Mouse (Mus musculus) midbrain, embryonic 16.5 days (tissue): ENCODE data around the gene Grik5. TPM values are rescaled to one million over a fixed set of nuclear protein-coding genes. Genes with fewer than 3 reads are reported as not detected.

Source experiments
- ATAC-seq: fragments of 200-750 bp; cut with Nextera tagmentation; 2 replicates; pipeline ENCODE4 v1.8.0; 2017; ENCODE audit warnings: moderate TSS enrichment
- H3K27ac ChIP-seq: fragments of 300-500 bp; sonication (generic); 2 replicates; pipeline ENCODE4 v1.5.1; 2014; ENCODE audit warnings: mild to moderate bottlenecking, low read length, mixed read lengths
- H3K27me3 ChIP-seq: fragments of 300-500 bp; sonication (generic); 2 replicates; pipeline ENCODE4 v1.6.1; 2014; ENCODE audit warnings: low read depth, low read length, mixed read lengths; ENCODE audit not compliant: control insufficient read depth, insufficient read depth
- H3K36me3 ChIP-seq: fragments of 300-500 bp; sonication (generic); 2 replicates; pipeline ENCODE4 v1.6.1; 2014; ENCODE audit warnings: mild to moderate bottlenecking, low read length, moderate library complexity, mixed read lengths; ENCODE audit not compliant: control insufficient read depth, insufficient read depth
- H3K4me1 ChIP-seq: fragments of 300-500 bp; sonication (generic); 2 replicates; pipeline ENCODE4 v1.6.1; 2014; ENCODE audit warnings: mild to moderate bottlenecking, low read length, mixed read lengths; ENCODE audit not compliant: control insufficient read depth, insufficient read depth
- H3K4me2 ChIP-seq: fragments of 300-500 bp; sonication (generic); 2 replicates; pipeline ENCODE4 v1.6.1; 2014; ENCODE audit warnings: mild to moderate bottlenecking, low read length, mixed read lengths
- H3K4me3 ChIP-seq: fragments of 300-500 bp; sonication (generic); 2 replicates; pipeline ENCODE4 v1.5.1; 2014; ENCODE audit warnings: low read depth, mild to moderate bottlenecking, low read length, moderate library complexity, mixed read lengths
- H3K9ac ChIP-seq: fragments of 300-500 bp; sonication (generic); 2 replicates; pipeline ENCODE4 v1.6.1; 2014; ENCODE audit warnings: low read depth, low read length, mixed read lengths
- H3K9me3 ChIP-seq: fragments of 300-500 bp; sonication (generic); replicated peaks from 2 replicates; pipeline ENCODE4 v1.6.1; 2014; ENCODE audit warnings: mild to moderate bottlenecking, low read length, mixed read lengths; ENCODE audit not compliant: control insufficient read depth, poor library complexity, severe bottlenecking
- WGBS: fragments of 180-500 bp; shearing (Covaris S2); extraction: QIAGEN DNeasy Blood & Tissue Kit; methylation state at CpG from one replicate; pipeline ENCODE4 v1.1.7; 2014; 5-methylcytosine and 5-hydroxymethylcytosine counted together
- polyA plus RNA-seq: library from polyadenylated mRNA; unstranded; fragments of >200 nt; fragmentation: Nextera tagmentation; extraction: Ambion mirVana; gene quantifications from 2 replicates; pipeline ENCODE4 v1.2.1, GENCODE M21; 2015

Gene Grik5
- polyA plus RNA-seq, 1 experiment from 2014 or later: 14.2 TPM

- Histone ChIP-seq H3K27ac (peak within 1 kb of the TSS; percentile 87), H3K9ac (peak within 1 kb of the TSS; percentile 89), H3K9me3 (no peaks in the 10 kb centered on the region), H3K4me2 (peak within 1 kb of the TSS; percentile 70), H3K4me3 (peak within 1 kb of the TSS; percentile 89), H3K27me3 (no peaks in the 10 kb centered on the region), H3K4me1 (peaks cover 10% of the 10 kb centered on the region), H3K36me3 (peaks cover 5% of the 10 kb centered on the region)
- peak; percentile 93 for ATAC-seq
- WGBS: under 1% methylated on average over 45 of the region's 45 CpGs
Observed at GRCm38 (mm10) chr7:24971972-24972893, 99.9 kb downstream of the Grik5 start, which contains the start of gene Rabac1. Gene Rabac1, minus strand, starts transcription at chr7:24972754.

- 8% methylated on average over 19 of the region's 19 CpGs for WGBS
- H3K9ac ChIP-seq: peak overlapping the region; percentile 89
- no peaks in the 10 kb centered on the region for H3K27me3 ChIP-seq
- peaks cover 5% of the 10 kb centered on the region for H3K36me3 ChIP-seq
- H3K4me1 ChIP-seq: peaks cover 10% of the 10 kb centered on the region
- ATAC-seq: no peak
- H3K4me2 ChIP-seq: peak overlapping the region; percentile 70
- H3K9me3 ChIP-seq: no peaks in the 10 kb centered on the region
- peak overlapping the region; percentile 89 for H3K4me3 ChIP-seq
- H3K27ac ChIP-seq: peak overlapping the region; percentile 87
Observed at GRCm38 (mm10) chr7:24971261-24971971, 100.7 kb downstream of the Grik5 start.

- 97% methylated on average over 3 of the region's 3 CpGs for WGBS
- no peak for ATAC-seq
- Histone ChIP-seq H3K27ac (no peak overlapping the region), H3K27me3 (no peaks in the 10 kb centered on the region), H3K9me3 (no peaks in the 10 kb centered on the region), H3K4me1 (peaks cover 10% of the 10 kb centered on the region), H3K36me3 (peaks cover 5% of the 10 kb centered on the region), H3K9ac (no peak overlapping the region), H3K4me2 (no peak overlapping the region), H3K4me3 (no peak overlapping the region)
Observed at GRCm38 (mm10) chr7:24970341-24970740, 101.8 kb downstream of the Grik5 start.

- Histone ChIP-seq H3K27me3 (no peaks in the 10 kb centered on the region), H3K4me1 (peaks cover 10% of the 10 kb centered on the region), H3K4me2 (no peak overlapping the region), H3K27ac (no peak overlapping the region), H3K9ac (no peak overlapping the region), H3K4me3 (no peak overlapping the region), H3K9me3 (no peaks in the 10 kb centered on the region), H3K36me3 (peaks cover 5% of the 10 kb centered on the region)
- ATAC-seq: no peak
- WGBS: 74% methylated on average over 12 of the region's 12 CpGs
Observed at GRCm38 (mm10) chr7:24969805-24970204, 102.3 kb downstream of the Grik5 start.

GRCm38 (mm10) chr7:24968463-24968862 lies 103.7 kb downstream of the Grik5 start:
- no peak overlapping the region for H3K9ac ChIP-seq
- H3K27me3 ChIP-seq: no peaks in the 10 kb centered on the region
- H3K4me2 ChIP-seq: no peak overlapping the region
- peaks cover 10% of the 10 kb centered on the region for H3K4me1 ChIP-seq
- H3K27ac ChIP-seq: no peak overlapping the region
- no peak for ATAC-seq
- H3K9me3 ChIP-seq: no peaks in the 10 kb centered on the region
- 57% methylated on average over 6 of the region's 6 CpGs for WGBS
- no peak overlapping the region for H3K4me3 ChIP-seq
- peaks cover 5% of the 10 kb centered on the region for H3K36me3 ChIP-seq

GRCm38 (mm10) chr7:24967966-24968365 lies 104.2 kb downstream of the Grik5 start:
- no peaks in the 10 kb centered on the region for H3K27me3 ChIP-seq
- H3K4me2 ChIP-seq: no peak overlapping the region
- H3K4me1 ChIP-seq: peaks cover 10% of the 10 kb centered on the region
- no peaks in the 10 kb centered on the region for H3K9me3 ChIP-seq
- no peak overlapping the region for H3K9ac ChIP-seq
- ATAC-seq: no peak
- H3K4me3 ChIP-seq: no peak overlapping the region
- no peak overlapping the region for H3K27ac ChIP-seq
- H3K36me3 ChIP-seq: peaks cover 5% of the 10 kb centered on the region
- 92% methylated on average over 8 of the region's 8 CpGs for WGBS

GRCm38 (mm10) chr7:24964897-24965535 lies 107.1 kb downstream of the Grik5 start:
- H3K9me3 ChIP-seq: no peaks in the 10 kb centered on the region
- no peak overlapping the region for H3K4me2 ChIP-seq
- peaks cover 5% of the 10 kb centered on the region for H3K36me3 ChIP-seq
- no peak for ATAC-seq
- H3K9ac ChIP-seq: no peak overlapping the region
- no peak overlapping the region for H3K27ac ChIP-seq
- no peak overlapping the region for H3K4me3 ChIP-seq
- 10% methylated on average over 5 of the region's 5 CpGs for WGBS
- H3K27me3 ChIP-seq: no peaks in the 10 kb centered on the region
- no peaks in the 10 kb centered on the region for H3K4me1 ChIP-seq

GRCm38 (mm10) chr7:24964288-24964687 lies 107.9 kb downstream of the Grik5 start:
- 67% methylated on average over 2 of the region's 2 CpGs for WGBS
- Histone ChIP-seq H3K27ac (no peak overlapping the region), H3K36me3 (no peaks in the 10 kb centered on the region), H3K4me3 (no peak overlapping the region), H3K4me1 (no peaks in the 10 kb centered on the region), H3K9me3 (no peaks in the 10 kb centered on the region), H3K27me3 (no peaks in the 10 kb centered on the region), H3K4me2 (no peak overlapping the region), H3K9ac (no peak overlapping the region)
- ATAC-seq: no peak
